Mouse (Mus musculus): ENCODE results near the gene Tlr2. TPM values are rescaled to one million over a fixed set of nuclear protein-coding genes. Genes with fewer than 3 reads are reported as not detected.

Tlr2 gene
- polyA plus RNA-seq, 1 experiment from 2014 or later: 2.5 TPM

DNA sequence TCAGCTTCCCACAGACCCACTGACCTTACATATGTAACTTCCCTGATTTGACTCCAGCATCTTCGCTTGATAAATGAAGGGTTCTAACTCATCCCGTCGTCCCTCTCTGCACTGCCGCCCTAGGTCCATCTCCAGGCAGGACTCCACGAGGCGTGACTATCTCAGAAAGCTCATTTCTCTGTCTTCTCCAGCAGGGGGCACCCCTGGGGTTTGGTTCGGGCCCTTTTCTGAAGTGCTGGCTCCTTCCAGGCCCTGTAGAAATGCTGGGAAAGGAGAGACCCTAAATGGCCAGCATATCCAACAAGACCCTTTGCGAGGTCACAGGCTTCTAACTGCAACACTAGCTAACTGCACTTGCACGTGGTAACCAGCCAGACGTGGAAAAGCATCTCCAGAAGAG, 43.7 kb downstream of the Tlr2 start:
- H3K4me2 ChIP-seq (ENCODE audit: low read length): no peak overlapping the region; the same call in 1 of the 2 replicates
- ATAC-seq (ENCODE audit: insufficient number of reproducible peaks, insufficient read depth, low FRiP score, low read depth): no peak
- H3K4me3 ChIP-seq (ENCODE audit: control insufficient read depth in 1 of 2, insufficient read depth in 1 of 2, low read depth in 1 of 2, low read length in 2 of 2): no peak overlapping the region
- H3K36me3 ChIP-seq (ENCODE audit: control insufficient read depth, insufficient read depth, low read length): no peaks in the 10 kb centered on the region
- WGBS: 8% methylated on average over 10 of the region's 10 CpGs
- no peak overlapping the region for H3K9ac ChIP-seq (ENCODE audit: low read length)
- no peaks in the 10 kb centered on the region for H3K27me3 ChIP-seq (ENCODE audit: control insufficient read depth, insufficient read depth, low read length)
- peaks cover 3% of the 10 kb centered on the region; the same call in 1 of the 2 replicates for H3K9me3 ChIP-seq (ENCODE audit: control insufficient read depth, low read length)
- H3K27ac ChIP-seq (replicated peaks in 1 of 2; ENCODE audit: control insufficient read depth in 1 of 2, insufficient read depth in 1 of 2, low read depth in 2 of 2, low read length in 2 of 2): no peak overlapping the region
- H3K4me1 ChIP-seq (ENCODE audit: control insufficient read depth in 2 of 2, insufficient read depth in 2 of 2, low read length in 2 of 2): no peaks in the 10 kb centered on the region

DNA sequence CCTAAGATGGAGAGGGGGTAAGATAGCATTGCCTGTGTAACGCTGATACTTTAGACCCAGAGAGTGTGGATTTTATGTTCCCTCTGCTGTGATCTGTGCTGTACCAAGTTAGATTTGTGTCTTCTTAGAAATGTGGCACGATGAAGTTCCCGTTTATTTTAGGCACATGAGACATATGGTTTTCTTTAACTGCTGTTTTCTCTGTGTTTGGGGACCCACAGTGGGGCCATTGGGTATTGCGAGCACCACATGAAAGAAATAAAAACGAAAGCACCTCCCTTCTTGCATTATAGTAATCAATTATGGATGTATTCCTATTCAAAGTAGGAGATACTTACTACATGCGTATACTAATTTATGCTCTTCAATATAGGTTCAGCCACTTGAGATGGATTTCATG, 44.5 kb downstream of the Tlr2 start:
- no peaks in the 10 kb centered on the region for H3K4me1 ChIP-seq (ENCODE audit: control insufficient read depth in 2 of 2, insufficient read depth in 2 of 2, low read length in 2 of 2)
- H3K9me3 ChIP-seq (ENCODE audit: control insufficient read depth, low read length): peaks cover 3% of the 10 kb centered on the region; the same call in 1 of the 2 replicates
- no peak overlapping the region for H3K27ac ChIP-seq (replicated peaks in 1 of 2; ENCODE audit: control insufficient read depth in 1 of 2, insufficient read depth in 1 of 2, low read depth in 2 of 2, low read length in 2 of 2)
- no peaks in the 10 kb centered on the region for H3K27me3 ChIP-seq (ENCODE audit: control insufficient read depth, insufficient read depth, low read length)
- no peak overlapping the region for H3K4me3 ChIP-seq (ENCODE audit: control insufficient read depth in 1 of 2, insufficient read depth in 1 of 2, low read depth in 1 of 2, low read length in 2 of 2)
- no peak overlapping the region for H3K9ac ChIP-seq (ENCODE audit: low read length)
- ATAC-seq (ENCODE audit: insufficient number of reproducible peaks, insufficient read depth, low FRiP score, low read depth): no peak
- H3K36me3 ChIP-seq (ENCODE audit: control insufficient read depth, insufficient read depth, low read length): no peaks in the 10 kb centered on the region
- 74% methylated on average over 6 of the region's 6 CpGs for WGBS
- H3K4me2 ChIP-seq (ENCODE audit: low read length): no peak overlapping the region

DNA sequence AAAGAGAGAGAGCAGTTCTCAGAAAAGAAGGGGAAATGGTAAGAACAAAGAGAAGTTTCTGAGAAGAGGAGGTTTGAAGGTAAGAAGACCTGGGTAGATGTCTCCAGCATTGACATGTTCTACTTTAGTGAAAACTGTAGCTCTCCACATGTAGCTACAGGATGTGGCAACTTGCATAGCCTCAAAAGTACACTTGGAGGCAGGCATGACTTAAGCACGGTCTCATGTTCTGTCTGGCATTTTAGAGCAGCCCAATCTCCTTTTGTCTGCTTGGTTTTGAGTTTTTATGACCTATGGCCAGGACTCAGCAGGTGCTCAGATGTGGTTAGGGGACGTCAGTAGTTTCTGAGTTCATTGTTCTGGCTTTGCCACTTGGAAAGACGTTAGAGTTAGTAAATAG, 50.1 kb downstream of the Tlr2 start:
- ATAC-seq (ENCODE audit: insufficient number of reproducible peaks, insufficient read depth, low FRiP score, low read depth): no peak
- Histone ChIP-seq H3K27ac (replicated peaks in 1 of 2; ENCODE audit: control insufficient read depth in 1 of 2, insufficient read depth in 1 of 2, low read depth in 2 of 2, low read length in 2 of 2) (no peak overlapping the region), H3K4me2 (ENCODE audit: low read length) (no peak overlapping the region), H3K9me3 (ENCODE audit: control insufficient read depth, low read length) (no peaks in the 10 kb centered on the region), H3K9ac (ENCODE audit: low read length) (no peak overlapping the region), H3K4me3 (ENCODE audit: control insufficient read depth in 1 of 2, insufficient read depth in 1 of 2, low read depth in 1 of 2, low read length in 2 of 2) (no peak overlapping the region), H3K27me3 (ENCODE audit: control insufficient read depth, insufficient read depth, low read length) (peaks cover 7% of the 10 kb centered on the region; the same call in 1 of the 2 replicates), H3K4me1 (ENCODE audit: control insufficient read depth in 2 of 2, insufficient read depth in 2 of 2, low read length in 2 of 2) (peaks cover 0 to 3% of the 10 kb centered on the region in 2 experiments; a peak in 1 of 4 replicates), H3K36me3 (ENCODE audit: control insufficient read depth, insufficient read depth, low read length) (no peaks in the 10 kb centered on the region)
- 77% methylated on average over 3 of the region's 3 CpGs for WGBS

DNA sequence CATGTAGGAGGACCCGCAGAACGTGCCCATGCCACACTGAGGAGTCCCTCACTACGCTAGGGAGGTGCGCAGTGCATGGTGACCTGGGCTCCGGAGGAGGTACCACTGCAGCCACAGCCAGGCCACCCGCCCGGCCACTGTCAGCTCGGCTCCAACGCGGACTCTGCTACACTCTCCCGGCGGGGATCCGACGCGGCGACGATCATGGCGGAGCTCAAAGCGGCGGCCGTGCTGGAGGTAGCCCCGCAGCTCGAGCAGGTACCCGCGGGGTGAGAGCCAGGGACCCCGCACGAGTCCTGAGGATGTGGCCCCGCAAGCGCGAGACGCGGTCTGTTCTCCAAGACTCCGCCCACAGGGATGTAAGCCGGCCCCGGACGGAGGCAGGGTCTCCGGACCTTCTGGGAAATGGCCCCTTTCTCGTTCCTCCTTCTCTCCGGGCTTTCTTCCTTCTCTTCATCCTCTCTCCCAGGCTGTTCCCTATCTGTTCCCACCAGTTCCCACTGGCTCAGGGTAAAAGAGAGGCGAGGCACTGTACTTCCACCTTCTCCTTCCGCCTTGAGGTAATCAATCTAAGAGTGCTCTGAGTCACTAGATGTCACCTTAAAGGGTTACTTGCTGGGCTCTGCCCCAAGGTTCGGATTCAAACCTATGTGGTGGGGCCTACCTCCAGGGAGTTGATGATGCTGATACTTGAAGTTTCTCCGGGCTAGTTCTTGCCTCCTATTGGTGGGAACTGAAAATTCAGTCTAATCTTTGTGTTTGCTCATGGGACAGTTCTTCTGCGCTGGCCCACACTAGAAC, 51.7 kb downstream of the Tlr2 start:
- no peak overlapping the region for H3K27ac ChIP-seq (replicated peaks in 1 of 2; ENCODE audit: control insufficient read depth in 1 of 2, insufficient read depth in 1 of 2, low read depth in 2 of 2, low read length in 2 of 2)

DNA sequence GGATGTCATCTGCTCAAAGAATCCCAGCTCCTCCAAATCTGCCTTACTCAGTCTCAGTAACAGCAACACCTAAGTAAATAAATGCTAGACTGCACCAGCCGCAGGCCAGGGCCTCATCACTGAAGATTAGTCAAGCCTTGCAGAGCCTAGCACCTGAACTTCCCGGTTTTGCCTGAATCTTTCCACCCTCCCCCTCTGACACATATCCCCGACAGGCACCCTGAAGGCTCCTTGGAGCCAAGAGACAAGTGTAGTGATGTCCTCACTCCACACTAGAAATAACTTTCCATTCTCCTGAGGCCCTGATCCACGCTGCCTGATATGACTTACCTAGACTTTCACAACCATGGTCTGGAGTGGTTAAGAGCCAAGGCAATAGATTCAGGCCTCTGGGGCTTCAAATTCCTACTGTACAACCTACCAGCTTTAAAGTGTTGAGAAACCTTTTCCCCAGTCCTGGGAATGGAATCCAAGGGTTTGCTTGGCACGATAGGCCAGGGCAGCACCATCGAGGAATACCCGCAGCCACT, 53.7 kb downstream of the Tlr2 start:
- ATAC-seq (ENCODE audit: insufficient number of reproducible peaks, insufficient read depth, low FRiP score, low read depth): no peak

More for the DNA sequence above, 51.7 kb downstream of the Tlr2 start:
- no peaks in the 10 kb centered on the region for H3K9me3 ChIP-seq (ENCODE audit: control insufficient read depth, low read length)
- peak overlapping the region; percentile 78 for H3K4me2 ChIP-seq (ENCODE audit: low read length)
- H3K4me1 ChIP-seq (ENCODE audit: control insufficient read depth in 2 of 2, insufficient read depth in 2 of 2, low read length in 2 of 2): peaks cover 0 to 3% of the 10 kb centered on the region in 2 experiments; a peak in 1 of 4 replicates
- no peaks in the 10 kb centered on the region for H3K36me3 ChIP-seq (ENCODE audit: control insufficient read depth, insufficient read depth, low read length)
- ATAC-seq (ENCODE audit: insufficient number of reproducible peaks, insufficient read depth, low FRiP score, low read depth): peak; percentile 37; the same call in 1 of the 2 replicates
- H3K27me3 ChIP-seq (ENCODE audit: control insufficient read depth, insufficient read depth, low read length): peaks cover 7% of the 10 kb centered on the region; the same call in 1 of the 2 replicates
- 2% methylated on average over 44 of the region's 44 CpGs for WGBS
- peak overlapping the region; percentile 61 to 70 for H3K4me3 ChIP-seq (ENCODE audit: control insufficient read depth in 1 of 2, insufficient read depth in 1 of 2, low read depth in 1 of 2, low read length in 2 of 2)
- peak overlapping the region; percentile 73 for H3K9ac ChIP-seq (ENCODE audit: low read length)

DNA sequence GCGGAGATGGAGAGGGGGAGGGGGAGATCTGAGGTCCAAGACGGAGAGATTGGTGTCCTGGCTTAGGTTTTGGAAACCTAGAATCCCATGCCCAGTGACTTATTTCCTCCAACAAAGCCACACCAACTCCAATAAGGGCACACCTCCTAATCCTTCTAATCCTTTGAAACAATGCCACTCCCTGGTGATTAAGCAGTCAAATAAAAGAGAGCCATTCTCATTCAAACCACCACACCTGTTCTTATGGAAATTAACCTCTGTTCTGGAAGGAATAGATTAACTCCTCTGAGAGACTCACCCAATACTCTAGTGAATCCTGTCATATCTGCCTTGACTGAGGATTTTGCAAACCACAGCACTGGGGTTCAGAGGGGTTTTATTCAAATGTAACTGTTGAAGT, 54.5 kb downstream of the Tlr2 start:
- Histone ChIP-seq H3K4me3 (ENCODE audit: control insufficient read depth in 1 of 2, insufficient read depth in 1 of 2, low read depth in 1 of 2, low read length in 2 of 2) (no peak overlapping the region), H3K27me3 (ENCODE audit: control insufficient read depth, insufficient read depth, low read length) (peaks cover 7% of the 10 kb centered on the region; the same call in 1 of the 2 replicates), H3K4me2 (ENCODE audit: low read length) (no peak overlapping the region), H3K9ac (ENCODE audit: low read length) (no peak overlapping the region), H3K4me1 (ENCODE audit: control insufficient read depth in 2 of 2, insufficient read depth in 2 of 2, low read length in 2 of 2) (peaks cover 8 to 10% of the 10 kb centered on the region in 2 experiments; a peak in 2 of 4 replicates), H3K27ac (replicated peaks in 1 of 2; ENCODE audit: control insufficient read depth in 1 of 2, insufficient read depth in 1 of 2, low read depth in 2 of 2, low read length in 2 of 2) (no peak overlapping the region), H3K9me3 (ENCODE audit: control insufficient read depth, low read length) (no peaks in the 10 kb centered on the region), H3K36me3 (ENCODE audit: control insufficient read depth, insufficient read depth, low read length) (no peaks in the 10 kb centered on the region)
- WGBS: 53% methylated on average over 2 of the region's 2 CpGs
- no peak for ATAC-seq (ENCODE audit: insufficient number of reproducible peaks, insufficient read depth, low FRiP score, low read depth)

More for the DNA sequence above, 53.7 kb downstream of the Tlr2 start:
- peaks cover 7% of the 10 kb centered on the region; the same call in 1 of the 2 replicates for H3K27me3 ChIP-seq (ENCODE audit: control insufficient read depth, insufficient read depth, low read length)
- H3K4me1 ChIP-seq (ENCODE audit: control insufficient read depth in 2 of 2, insufficient read depth in 2 of 2, low read length in 2 of 2): peaks cover 8 to 10% of the 10 kb centered on the region in 2 experiments; a peak in 2 of 4 replicates
- 84% methylated on average over 7 of the region's 7 CpGs for WGBS
- no peak overlapping the region for H3K9ac ChIP-seq (ENCODE audit: low read length)
- H3K4me2 ChIP-seq (ENCODE audit: low read length): no peak overlapping the region
- H3K36me3 ChIP-seq (ENCODE audit: control insufficient read depth, insufficient read depth, low read length): no peaks in the 10 kb centered on the region
- H3K4me3 ChIP-seq (ENCODE audit: control insufficient read depth in 1 of 2, insufficient read depth in 1 of 2, low read depth in 1 of 2, low read length in 2 of 2): no peak overlapping the region
- no peaks in the 10 kb centered on the region for H3K9me3 ChIP-seq (ENCODE audit: control insufficient read depth, low read length)
- H3K27ac ChIP-seq (replicated peaks in 1 of 2; ENCODE audit: control insufficient read depth in 1 of 2, insufficient read depth in 1 of 2, low read depth in 2 of 2, low read length in 2 of 2): no peak overlapping the region
